Mouse (Mus musculus) lung, embryonic 16.5 days (tissue): ENCODE measurements at regions not wholly inside any gene's neighbourhood (a gene's known extent, or its start where the extent isn't known, plus 50 kb on each side); places are given as distances from the start of the nearest gene placed in this dataset.

Source experiments
- ATAC-seq: fragments of 200-750 bp; cut with Nextera tagmentation; 2 replicates; pipeline ENCODE4 v1.8.0; 2017; ENCODE audit warnings: low read depth, mild to moderate bottlenecking, moderate library complexity
- H3K27ac ChIP-seq: fragments of 300-500 bp; sonication (generic); 2 replicates; pipeline ENCODE4 v1.5.1; 2014; ENCODE audit warnings: mild to moderate bottlenecking, control low read depth, low read length
- H3K27me3 ChIP-seq: fragments of 300-500 bp; sonication (generic); 2 replicates; pipeline ENCODE4 v1.6.1; 2014; ENCODE audit warnings: low read depth, low read length, mixed read lengths; ENCODE audit not compliant: control insufficient read depth, insufficient read depth
- H3K36me3 ChIP-seq: fragments of 300-500 bp; sonication (generic); 2 replicates; pipeline ENCODE4 v1.6.1; 2014; ENCODE audit warnings: low read length; ENCODE audit not compliant: control insufficient read depth, insufficient read depth
- H3K4me1 ChIP-seq: fragments of 300-500 bp; sonication (generic); replicated peaks from 2 replicates; pipeline ENCODE4 v1.6.1; 2014; ENCODE audit warnings: low read length, mixed read lengths; ENCODE audit not compliant: control insufficient read depth, insufficient read depth
- H3K4me2 ChIP-seq: fragments of 300-500 bp; sonication (generic); 2 replicates; pipeline ENCODE4 v1.6.1; 2014; ENCODE audit warnings: low read depth, low read length, control low read depth
- H3K4me3 ChIP-seq: fragments of 300-500 bp; sonication (generic); 2 replicates; pipeline ENCODE4 v1.5.1; 2014; ENCODE audit warnings: mild to moderate bottlenecking, low read length, control low read depth
- H3K9ac ChIP-seq: fragments of 300-500 bp; sonication (generic); 2 replicates; pipeline ENCODE4 v1.6.1; 2014; ENCODE audit warnings: low read length, control low read depth
- H3K9me3 ChIP-seq: fragments of 300-500 bp; sonication (generic); 2 replicates; pipeline ENCODE4 v1.6.1; 2016; ENCODE audit warnings: low read length; ENCODE audit not compliant: control insufficient read depth
- WGBS: fragments of 180-500 bp; shearing (Covaris S2); extraction: QIAGEN DNeasy Blood & Tissue Kit; methylation state at CpG from one replicate; pipeline ENCODE4 v1.1.7; 2014; 5-methylcytosine and 5-hydroxymethylcytosine counted together

DNA sequence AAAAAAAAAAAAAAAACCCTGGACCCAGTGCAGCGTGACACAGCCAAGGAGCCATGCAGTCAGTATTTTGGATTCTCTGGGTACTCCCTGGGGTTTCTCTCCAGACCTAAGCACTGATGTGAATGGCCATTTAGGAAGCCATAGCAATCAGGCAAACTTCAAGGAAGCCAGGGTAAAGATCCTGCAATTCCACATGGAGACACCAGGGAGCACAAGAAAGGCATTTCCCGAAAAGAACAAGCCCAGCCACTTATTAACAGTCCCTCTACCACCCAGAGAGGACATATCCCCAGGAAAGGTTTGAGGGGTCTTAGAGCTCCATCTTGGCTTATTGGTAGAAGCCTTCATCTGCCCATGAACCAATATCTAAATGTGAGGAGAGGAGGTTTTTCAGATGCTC lies 68.3 kb upstream of the Cdh5 start:
- H3K4me1 ChIP-seq, result peaks cover 6% of the 10 kb centered on the region; the same call in 1 of the 2 replicates
- H3K27ac ChIP-seq, result no peak overlapping the region
- no peak overlapping the region for H3K9ac ChIP-seq
- H3K4me3 ChIP-seq, result no peak overlapping the region
- no peak overlapping the region for H3K4me2 ChIP-seq
- ATAC-seq, result no peak
- peaks cover 8% of the 10 kb centered on the region; the same call in 1 of the 2 replicates for H3K9me3 ChIP-seq
- 58% methylated on average over 2 of the region's 2 CpGs for WGBS
- no peaks in the 10 kb centered on the region for H3K27me3 ChIP-seq
- H3K36me3 ChIP-seq, result no peaks in the 10 kb centered on the region

DNA sequence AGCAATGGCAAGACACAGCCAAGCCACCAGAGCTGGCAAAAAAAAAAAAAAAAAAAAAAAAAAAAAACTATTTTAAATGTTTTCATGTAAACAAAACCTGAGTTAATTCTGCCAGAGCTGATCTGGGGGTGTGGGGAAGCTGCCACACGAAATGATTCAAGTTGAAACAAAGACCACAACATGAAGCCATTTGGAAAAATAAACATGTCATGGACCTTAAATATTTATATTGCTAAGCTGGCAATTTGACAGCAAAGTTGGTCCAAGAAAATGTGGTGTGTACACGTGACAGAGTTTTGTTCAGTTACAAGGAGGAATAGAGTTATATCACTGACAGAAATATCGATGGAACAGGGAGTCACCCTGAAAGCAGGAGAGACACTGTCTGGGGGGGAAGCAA lies 67.1 kb upstream of the Cdh5 start:
- Histone ChIP-seq H3K27ac (no peak overlapping the region), H3K27me3 (no peaks in the 10 kb centered on the region), H3K4me2 (no peak overlapping the region), H3K9me3 (peaks cover 8% of the 10 kb centered on the region; the same call in 1 of the 2 replicates), H3K9ac (no peak overlapping the region), H3K4me3 (no peak overlapping the region), H3K4me1 (0 out of 2 replicates have a peak, but pooled peaks cover 3% of the 10 kb centered on the region), H3K36me3 (no peaks in the 10 kb centered on the region)
- 28% methylated on average over 3 of the region's 3 CpGs for WGBS
- ATAC-seq, result peak; percentile 64

- H3K36me3 ChIP-seq, result no peaks in the 10 kb centered on the region
- H3K27ac ChIP-seq, result no peak overlapping the region
- H3K9ac ChIP-seq, result no peak overlapping the region
- WGBS, result 69% methylated on average over 26 of the region's 26 CpGs
- no peak for ATAC-seq
- no peaks in the 10 kb centered on the region for H3K9me3 ChIP-seq
- no peak overlapping the region for H3K4me3 ChIP-seq
- 0 out of 2 replicates have a peak, but pooled peaks cover 3% of the 10 kb centered on the region for H3K4me1 ChIP-seq
- no peak overlapping the region for H3K4me2 ChIP-seq
- H3K27me3 ChIP-seq, result no peaks in the 10 kb centered on the region
Observed at GRCm38 (mm10) chr8:104036580-104037477, 64.6 kb upstream of the Cdh5 start.

DNA sequence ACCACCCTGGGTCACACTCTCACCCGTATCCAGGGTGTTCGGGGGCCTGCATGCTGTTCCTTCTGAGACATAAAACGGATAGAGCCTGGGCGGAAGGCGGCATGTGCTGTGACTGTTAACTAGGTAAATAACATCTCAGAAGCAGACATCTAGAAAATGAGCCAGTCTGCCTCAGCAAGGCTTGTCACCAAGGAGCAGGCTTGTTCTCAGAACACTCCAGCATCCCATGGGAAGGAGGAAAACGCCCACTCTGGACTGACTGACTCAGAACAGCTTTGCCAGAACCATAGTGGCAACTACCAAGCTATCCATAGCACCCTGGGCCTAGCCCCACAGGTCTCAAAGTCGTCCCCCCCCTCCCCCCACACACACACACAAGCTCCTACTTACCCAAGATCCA lies 63.8 kb upstream of the Cdh5 start:
- Histone ChIP-seq H3K36me3 (no peaks in the 10 kb centered on the region), H3K9me3 (no peaks in the 10 kb centered on the region), H3K4me2 (no peak overlapping the region), H3K27me3 (no peaks in the 10 kb centered on the region), H3K4me3 (no peak overlapping the region), H3K9ac (no peak overlapping the region), H3K27ac (no peak overlapping the region), H3K4me1 (peaks cover 10% of the 10 kb centered on the region; the same call in 1 of the 2 replicates)
- no peak for ATAC-seq
- WGBS, result 77% methylated on average over 7 of the region's 7 CpGs

DNA sequence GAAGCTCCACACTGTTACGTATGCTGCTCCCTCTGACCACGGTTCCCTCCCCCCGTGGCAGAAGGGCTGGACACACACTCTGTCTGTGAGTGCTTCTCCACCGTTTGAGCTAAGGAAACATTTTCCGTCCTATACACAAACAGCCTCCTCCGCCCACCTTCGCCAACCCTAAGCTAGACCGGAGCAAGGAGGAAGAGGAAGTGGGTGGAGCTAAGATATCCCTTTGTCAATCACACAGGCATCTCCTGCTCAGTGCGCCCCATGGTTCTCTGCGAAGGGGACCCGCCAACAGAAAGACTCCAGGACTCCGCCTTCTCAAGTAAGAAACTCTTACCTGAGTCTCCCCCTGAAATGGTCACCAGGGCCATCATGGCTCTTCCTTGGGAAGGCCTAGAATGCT lies 61.9 kb upstream of the Cdh5 start:
- Histone ChIP-seq H3K9me3 (no peaks in the 10 kb centered on the region), H3K27me3 (no peaks in the 10 kb centered on the region), H3K27ac (no peak overlapping the region), H3K4me2 (no peak overlapping the region), H3K9ac (no peak overlapping the region), H3K4me1 (peaks cover 17% of the 10 kb centered on the region; the same call in 1 of the 2 replicates), H3K4me3 (no peak overlapping the region), H3K36me3 (no peaks in the 10 kb centered on the region)
- peak; percentile 49 for ATAC-seq
- 55% methylated on average over 12 of the region's 12 CpGs for WGBS

GRCm38 (mm10) chr8:104041522-104041921 lies 59.9 kb upstream of the Cdh5 start:
- peaks cover 17% of the 10 kb centered on the region; the same call in 1 of the 2 replicates for H3K4me1 ChIP-seq
- no peaks in the 10 kb centered on the region for H3K27me3 ChIP-seq
- ATAC-seq, result no peak
- no peak overlapping the region for H3K9ac ChIP-seq
- no peaks in the 10 kb centered on the region for H3K36me3 ChIP-seq
- 80% methylated on average over 5 of the region's 5 CpGs for WGBS
- no peaks in the 10 kb centered on the region for H3K9me3 ChIP-seq
- no peak overlapping the region for H3K4me2 ChIP-seq
- no peak overlapping the region for H3K4me3 ChIP-seq
- H3K27ac ChIP-seq, result no peak overlapping the region

GRCm38 (mm10) chr8:104042434-104042833 lies 59.0 kb upstream of the Cdh5 start:
- Histone ChIP-seq H3K9me3 (no peaks in the 10 kb centered on the region), H3K27ac (no peak overlapping the region), H3K36me3 (no peaks in the 10 kb centered on the region), H3K4me2 (peak overlapping the region; percentile 19), H3K9ac (no peak overlapping the region), H3K27me3 (no peaks in the 10 kb centered on the region), H3K4me1 (peaks cover 14% of the 10 kb centered on the region; the same call in 1 of the 2 replicates), H3K4me3 (no peak overlapping the region)
- peak; percentile 76 for ATAC-seq
- 10% methylated on average over 8 of the region's 8 CpGs for WGBS

DNA sequence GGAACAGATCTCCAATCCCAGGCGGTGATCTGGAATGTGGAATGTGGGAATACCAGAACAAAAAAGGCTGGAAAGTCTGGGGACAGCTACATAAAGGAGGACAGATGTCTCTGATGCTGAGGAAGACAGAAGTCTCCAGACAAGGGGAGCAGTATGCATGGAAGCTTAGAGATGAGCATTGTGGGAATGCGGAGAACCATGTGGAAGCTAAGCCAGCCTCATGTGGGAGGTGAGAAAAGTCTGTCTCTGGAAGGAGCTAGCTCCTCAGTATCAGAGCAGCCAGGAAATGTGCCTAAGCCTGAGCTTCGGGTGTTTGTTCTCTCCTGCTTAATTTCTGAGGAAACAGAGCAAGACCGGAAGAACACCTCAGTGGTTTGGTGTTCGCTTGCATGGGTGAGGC lies 53.4 kb upstream of the Cdh5 start:
- Histone ChIP-seq H3K27me3 (no peaks in the 10 kb centered on the region), H3K36me3 (no peaks in the 10 kb centered on the region), H3K4me2 (no peak overlapping the region), H3K9ac (no peak overlapping the region), H3K4me3 (no peak overlapping the region), H3K27ac (no peak overlapping the region), H3K9me3 (no peaks in the 10 kb centered on the region), H3K4me1 (peaks cover 5% of the 10 kb centered on the region; the same call in 1 of the 2 replicates)
- WGBS, result 52% methylated on average over 5 of the region's 5 CpGs
- ATAC-seq, result no peak

GRCm38 (mm10) chr8:104049181-104049580 lies 52.2 kb upstream of the Cdh5 start:
- ATAC-seq, result no peak
- no peak overlapping the region for H3K27ac ChIP-seq
- H3K27me3 ChIP-seq, result no peaks in the 10 kb centered on the region
- H3K4me3 ChIP-seq, result no peak overlapping the region
- H3K36me3 ChIP-seq, result no peaks in the 10 kb centered on the region
- 0 out of 2 replicates have a peak, but pooled peaks cover 2% of the 10 kb centered on the region for H3K4me1 ChIP-seq
- no peak overlapping the region for H3K4me2 ChIP-seq
- no peak overlapping the region for H3K9ac ChIP-seq
- no peaks in the 10 kb centered on the region for H3K9me3 ChIP-seq
- WGBS, result 83% methylated on average over 6 of the region's 6 CpGs
